Mouse (Mus musculus): ENCODE measurements at regions not wholly inside any gene's neighbourhood (a gene's known extent, or its start where the extent isn't known, plus 50 kb on each side); places are given as distances from the start of the nearest gene placed in this dataset.

GRCm38 (mm10) chr17:87501098-87501497 is 54.4 kb upstream of the Calm2 start:
- no peaks in the 10 kb centered on the region for H3K36me3 ChIP-seq (ENCODE audit: insufficient read depth, low read length)

GRCm38 (mm10) chr17:87501687-87502387 is 55.1 kb upstream of the Calm2 start:
- H3K4me1 ChIP-seq (ENCODE audit: insufficient read depth, low read depth, low read length): peaks cover 5% of the 10 kb centered on the region; the same call in 1 of the 2 replicates
- ATAC-seq (peak; percentile 81), DNase-seq (ENCODE audit: low spot score) (peak; percentile 81)
- H3K4me2 ChIP-seq (replicated peaks; ENCODE audit: low read depth, low read length): no peak overlapping the region
- no peak for TF ChIP-seq EP300 (IDR thresholded peaks at IDR 0.05)
- peak; percentile 56 for TF ChIP-seq CTCF (IDR thresholded peaks at IDR 0.05)
- H3K27me3 ChIP-seq (replicated peaks; ENCODE audit: insufficient read depth, low read length): no peaks in the 10 kb centered on the region
- H3K9me3 ChIP-seq (ENCODE audit: low read length): no peaks in the 10 kb centered on the region
- 16% methylated on average over 10 of the region's 10 CpGs for WGBS
- no peak overlapping the region for H3K9ac ChIP-seq (replicated peaks; ENCODE audit: low read depth)
- no peaks in the 10 kb centered on the region for H3K36me3 ChIP-seq (ENCODE audit: insufficient read depth, low read length)
- peak overlapping the region; percentile 47 for H3K27ac ChIP-seq (ENCODE audit: low read length)
- H3K4me3 ChIP-seq (ENCODE audit: low read depth, low read length): no peak overlapping the region

More at GRCm38 (mm10) chr17:87501098-87501497, 54.4 kb upstream of the Calm2 start:
- no peak overlapping the region for H3K4me3 ChIP-seq (ENCODE audit: low read depth, low read length)
- no peaks in the 10 kb centered on the region for H3K9me3 ChIP-seq (ENCODE audit: low read length)
- H3K9ac ChIP-seq (replicated peaks; ENCODE audit: low read depth): no peak overlapping the region
- no peak overlapping the region for H3K4me2 ChIP-seq (replicated peaks; ENCODE audit: low read depth, low read length)
- TF ChIP-seq EP300 (IDR thresholded peaks at IDR 0.05) (no peak), CTCF (IDR thresholded peaks at IDR 0.05) (no peak)
- DNase-seq (ENCODE audit: low spot score): no peak
- 48% methylated on average over 2 of the region's 2 CpGs for WGBS
- no peak overlapping the region for H3K27ac ChIP-seq (ENCODE audit: low read length)
- H3K4me1 ChIP-seq (ENCODE audit: insufficient read depth, low read depth, low read length): peaks cover 5% of the 10 kb centered on the region; the same call in 1 of the 2 replicates
- no peak for ATAC-seq
- H3K27me3 ChIP-seq (replicated peaks; ENCODE audit: insufficient read depth, low read length): no peaks in the 10 kb centered on the region

DNA sequence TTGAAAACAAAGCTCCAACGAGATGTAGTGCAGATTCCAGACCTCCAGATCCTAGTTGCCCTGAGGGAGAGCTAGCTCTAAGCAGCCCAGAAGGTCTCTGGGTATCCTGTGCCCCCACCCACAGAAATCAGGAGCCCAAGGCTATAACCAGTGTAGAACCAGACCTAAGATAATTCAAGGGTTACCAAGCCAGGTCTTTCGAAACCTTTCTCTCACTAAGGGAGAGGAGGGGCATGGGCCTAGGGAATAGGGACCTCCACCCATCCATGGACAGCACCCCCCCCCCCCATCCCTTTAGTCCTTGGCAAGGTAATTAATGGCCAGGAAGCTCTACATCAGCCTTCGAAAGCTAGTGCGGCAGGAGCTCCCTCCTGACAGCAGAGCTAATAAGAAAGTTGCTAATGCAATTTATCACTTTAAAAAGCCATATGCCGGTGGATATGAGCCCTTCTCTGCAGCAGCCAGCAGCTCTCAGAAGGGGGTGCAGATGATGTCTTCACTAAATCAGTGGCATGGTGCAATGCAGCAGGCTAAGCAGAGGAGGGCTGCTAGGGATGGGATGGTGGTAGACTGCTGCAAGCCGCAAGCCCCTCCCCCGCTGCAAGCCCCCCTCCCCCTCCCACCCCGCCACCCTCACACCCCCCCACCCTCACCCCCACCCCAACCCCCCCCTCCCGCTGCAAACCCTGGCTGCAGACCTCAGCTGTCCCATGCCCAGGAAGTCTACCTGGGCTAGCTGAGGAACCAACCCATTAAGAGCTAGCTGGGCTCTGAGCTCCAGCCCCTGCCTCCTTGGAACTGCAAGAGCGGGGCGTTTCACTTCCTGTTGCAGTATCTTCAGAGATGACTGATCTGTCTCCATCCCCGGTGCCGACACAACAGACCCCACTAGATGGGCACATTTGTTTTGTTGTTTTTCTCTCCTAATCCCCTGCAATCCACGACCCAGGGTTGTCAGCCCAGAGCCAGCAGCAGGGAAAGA is 55.9 kb upstream of the Calm2 start:
- DNase-seq (ENCODE audit: low spot score) (no peak), ATAC-seq (no peak)
- no peaks in the 10 kb centered on the region for H3K36me3 ChIP-seq (ENCODE audit: insufficient read depth, low read length)
- 23% methylated on average over 11 of the region's 14 CpGs for WGBS
- no peak for TF ChIP-seq CTCF (IDR thresholded peaks at IDR 0.05)
- no peak for TF ChIP-seq EP300 (IDR thresholded peaks at IDR 0.05)
- peak overlapping the region; percentile 47; the same call in 1 of the 2 replicates for H3K27ac ChIP-seq (ENCODE audit: low read length)
- no peaks in the 10 kb centered on the region for H3K9me3 ChIP-seq (ENCODE audit: low read length)
- no peak overlapping the region for H3K9ac ChIP-seq (replicated peaks; ENCODE audit: low read depth)
- H3K4me3 ChIP-seq (ENCODE audit: low read depth, low read length): no peak overlapping the region
- H3K27me3 ChIP-seq (replicated peaks; ENCODE audit: insufficient read depth, low read length): no peaks in the 10 kb centered on the region
- peaks cover 5% of the 10 kb centered on the region; the same call in 1 of the 2 replicates for H3K4me1 ChIP-seq (ENCODE audit: insufficient read depth, low read depth, low read length)
- H3K4me2 ChIP-seq (replicated peaks; ENCODE audit: low read depth, low read length): no peak overlapping the region

- 78% methylated on average over 5 of the region's 5 CpGs for WGBS
- DNase-seq (ENCODE audit: low spot score): no peak
- Histone ChIP-seq H3K4me1 (ENCODE audit: insufficient read depth, low read depth, low read length) (peaks cover 5% of the 10 kb centered on the region; the same call in 1 of the 2 replicates), H3K9me3 (ENCODE audit: low read length) (no peaks in the 10 kb centered on the region), H3K27ac (ENCODE audit: low read length) (no peak overlapping the region), H3K27me3 (replicated peaks; ENCODE audit: insufficient read depth, low read length) (no peaks in the 10 kb centered on the region), H3K9ac (replicated peaks; ENCODE audit: low read depth) (no peak overlapping the region), H3K4me3 (ENCODE audit: low read depth, low read length) (no peak overlapping the region), H3K4me2 (replicated peaks; ENCODE audit: low read depth, low read length) (no peak overlapping the region), H3K36me3 (ENCODE audit: insufficient read depth, low read length) (no peaks in the 10 kb centered on the region)
- ATAC-seq: no peak
- TF ChIP-seq EP300 (IDR thresholded peaks at IDR 0.05): no peak
- no peak for TF ChIP-seq CTCF (IDR thresholded peaks at IDR 0.05)
Observed at GRCm38 (mm10) chr17:87503491-87503890, 56.8 kb upstream of the Calm2 start.

GRCm38 (mm10) chr17:87504960-87505681 is 58.4 kb upstream of the Calm2 start:
- TF ChIP-seq EP300 (IDR thresholded peaks at IDR 0.05) (no peak), CTCF (IDR thresholded peaks at IDR 0.05) (no peak)
- Histone ChIP-seq H3K4me1 (ENCODE audit: insufficient read depth, low read depth, low read length) (peaks cover 5% of the 10 kb centered on the region; the same call in 1 of the 2 replicates), H3K4me3 (ENCODE audit: low read depth, low read length) (no peak overlapping the region), H3K27me3 (replicated peaks; ENCODE audit: insufficient read depth, low read length) (no peaks in the 10 kb centered on the region), H3K27ac (ENCODE audit: low read length) (no peak overlapping the region), H3K4me2 (replicated peaks; ENCODE audit: low read depth, low read length) (no peak overlapping the region), H3K36me3 (ENCODE audit: insufficient read depth, low read length) (no peaks in the 10 kb centered on the region), H3K9ac (replicated peaks; ENCODE audit: low read depth) (no peak overlapping the region), H3K9me3 (ENCODE audit: low read length) (no peaks in the 10 kb centered on the region)
- DNase-seq (ENCODE audit: low spot score) (no peak), ATAC-seq (no peak)
- WGBS: 67% methylated on average over 5 of the region's 5 CpGs
